ENCODE assay signal across 8 mouse cellular contexts in genomic region chr1:180256138-180256674, GRCm38 (mm10). TPM values are rescaled to one million over a fixed set of nuclear protein-coding genes. Genes with fewer than 3 reads are reported as not detected.
DNase-seq lines count a peak whose midpoint lies in the region; ATAC-seq lines count a peak whose summit lies in the region.

No protein-coding gene starts in this region.

- no peaks in the 10 kb centered on the region for H3K36me3 ChIP-seq in heart, embryonic 14.5 days (ENCODE audit: control insufficient read depth, insufficient read depth, low read length)
- no peaks in the 10 kb centered on the region for H3K36me3 ChIP-seq in liver, embryonic 13.5 days
- no peaks in the 10 kb centered on the region for H3K36me3 ChIP-seq in stomach, embryonic 16.5 days (ENCODE audit: control insufficient read depth, insufficient read depth, low read length)

- peak overlapping the region; percentile 63 to 78 for H3K4me3 ChIP-seq in heart, embryonic 14.5 days (ENCODE audit: control insufficient read depth in 1 of 2, insufficient read depth in 1 of 2, low read depth in 1 of 2, low read length in 2 of 2)
- peak overlapping the region; percentile 84 for H3K4me3 ChIP-seq in liver, embryonic 13.5 days (replicated peaks)
- H3K4me3 ChIP-seq in stomach, embryonic 16.5 days (replicated peaks; ENCODE audit: low read length) = peak overlapping the region; percentile 91

- H3K9me3 ChIP-seq in heart, embryonic 14.5 days (ENCODE audit: control insufficient read depth, low read length) = no peaks in the 10 kb centered on the region
- no peaks in the 10 kb centered on the region for H3K9me3 ChIP-seq in liver, embryonic 13.5 days (replicated peaks)
- H3K9me3 ChIP-seq in stomach, embryonic 16.5 days (replicated peaks; ENCODE audit: control insufficient read depth, low read length) = no peaks in the 10 kb centered on the region

- no peaks in the 10 kb centered on the region for H3K27me3 ChIP-seq in heart, embryonic 14.5 days (ENCODE audit: control insufficient read depth, insufficient read depth, low read length)
- H3K27me3 ChIP-seq in liver, embryonic 13.5 days = no peaks in the 10 kb centered on the region
- no peaks in the 10 kb centered on the region for H3K27me3 ChIP-seq in stomach, embryonic 16.5 days (ENCODE audit: control insufficient read depth, insufficient read depth, low read length)

- H3K27ac ChIP-seq in heart, embryonic 14.5 days (replicated peaks in 1 of 2; ENCODE audit: control insufficient read depth in 1 of 2, insufficient read depth in 1 of 2, low read depth in 2 of 2, low read length in 2 of 2) = peak overlapping the region; percentile 57 to 73
- H3K27ac ChIP-seq in liver, embryonic 13.5 days = peak overlapping the region; percentile 82
- H3K27ac ChIP-seq in stomach, embryonic 16.5 days (ENCODE audit: low read length) = peak overlapping the region; percentile 80

- H3K4me2 ChIP-seq in heart, embryonic 14.5 days (ENCODE audit: low read length) = peak overlapping the region; percentile 91
- peak overlapping the region; percentile 100 for H3K4me2 ChIP-seq in liver, embryonic 13.5 days
- peak overlapping the region; percentile 96 for H3K4me2 ChIP-seq in stomach, embryonic 16.5 days (ENCODE audit: low read depth, low read length)

- peak; percentile 97 for DNase-seq in CD4-positive helper T cell, adult 2 months (ENCODE audit: low read depth, low spot score)
- peak; percentile 79 for DNase-seq in brain, embryonic 18.5 days (ENCODE audit: low read depth, low spot score)
- DNase-seq in kidney, postnatal 14 days = peak; percentile 99
- peak; percentile 97 for DNase-seq in liver, embryonic 13.5 days
- DNase-seq in neural tube, embryonic 10.5 days (ENCODE audit: extremely low spot score, low spot score) = peak; percentile 96

- peak overlapping the region; percentile 88 for H3K9ac ChIP-seq in heart, embryonic 14.5 days (ENCODE audit: low read length)
- peak overlapping the region; percentile 91 for H3K9ac ChIP-seq in liver, embryonic 13.5 days
- H3K9ac ChIP-seq in stomach, embryonic 16.5 days (ENCODE audit: low read length) = peak overlapping the region; percentile 93

- ATAC-seq in erythroid progenitor cell, adult 5-6 weeks (replicated peaks; ENCODE audit: low FRiP score, poor library complexity, severe bottlenecking) = peak; percentile 89
- peak; percentile 95 for ATAC-seq in heart, embryonic 14.5 days (ENCODE audit: insufficient number of reproducible peaks, insufficient read depth, low FRiP score, low read depth)
- peak; percentile 90 for ATAC-seq in liver, embryonic 13.5 days (ENCODE audit: low read depth)
- ATAC-seq in stomach, embryonic 16.5 days (ENCODE audit: insufficient read depth, low FRiP score) = peak; percentile 96

- under 1% methylated on average over 39 of the region's 39 CpGs for WGBS in heart, embryonic 14.5 days
- WGBS in liver, embryonic 13.5 days (ENCODE audit: insufficient replicate concordance) = under 1% methylated on average over 39 of the region's 39 CpGs
- under 1% methylated on average over 33 of the region's 39 CpGs for WGBS in stomach, embryonic 16.5 days

- peaks cover 12 to 21% of the 10 kb centered on the region in 2 experiments for H3K4me1 ChIP-seq in heart, embryonic 14.5 days (ENCODE audit: control insufficient read depth in 2 of 2, insufficient read depth in 2 of 2, low read length in 2 of 2)
- H3K4me1 ChIP-seq in liver, embryonic 13.5 days (replicated peaks) = peaks cover 92% of the 10 kb centered on the region
- peaks cover 12% of the 10 kb centered on the region; the same call in 1 of the 2 replicates for H3K4me1 ChIP-seq in stomach, embryonic 16.5 days (ENCODE audit: control insufficient read depth, insufficient read depth, low read length)

RNA-seq across cellular contexts. Expression of gene Psen2, which starts 7.0 kb away (rescaled TPM):
- 4.2 and 12.6 TPM in 2 replicates for total RNA-seq in erythroid progenitor cell, adult 5-6 weeks (2015; ENCODE audit: low replicate concordance)
- total RNA-seq in erythroid progenitor cell, adult 5-6 weeks (2017; ENCODE audit: low replicate concordance) = 5.9 and 7.3 TPM in 2 replicates
- polyA plus RNA-seq in heart, embryonic 14.5 days (2014; fragmentation: Nextera tagmentation; extraction: Ambion mirVana) = 14.7 and 15.6 TPM in 2 replicates
- 22.2 and 23.7 TPM in 2 replicates for polyA plus RNA-seq in liver, embryonic 13.5 days (2015; fragmentation: Nextera tagmentation; extraction: Ambion mirVana)
- 17.4 and 20.7 TPM in 2 replicates for polyA plus RNA-seq in stomach, embryonic 16.5 days (2015; fragmentation: Nextera tagmentation; extraction: Ambion mirVana)

RNA-seq across cellular contexts. Expression of gene Coq8a, which starts 56.8 kb away (rescaled TPM):
- total RNA-seq in erythroid progenitor cell, adult 5-6 weeks (2015; ENCODE audit: low replicate concordance) = 1.7 TPM in 1 of 2 replicates, not detected in the other
- total RNA-seq in erythroid progenitor cell, adult 5-6 weeks (2017; ENCODE audit: low replicate concordance) = 0.90 TPM in 1 of 2 replicates, not detected in the other
- polyA plus RNA-seq in heart, embryonic 14.5 days (2014; fragmentation: Nextera tagmentation; extraction: Ambion mirVana) = 51.2 and 58.8 TPM in 2 replicates
- polyA plus RNA-seq in liver, embryonic 13.5 days (2015; fragmentation: Nextera tagmentation; extraction: Ambion mirVana) = 6.7 and 8.6 TPM in 2 replicates
- 25.7 and 38.3 TPM in 2 replicates for polyA plus RNA-seq in stomach, embryonic 16.5 days (2015; fragmentation: Nextera tagmentation; extraction: Ambion mirVana)

Comparison
In these comparisons a context has a peak if more than half of its experiments do, and no peak if none do; other contexts are left out.
1. Peak in every context shown above with its lines: DNase-seq, ATAC-seq, H3K4me3 ChIP-seq and H3K27ac ChIP-seq.